Mouse (Mus musculus) forelimb bud, embryonic 11.5 days (tissue): ENCODE results near the gene Nrg4.
A peak's percentile ranks its signal among the peaks of the same experiment; 100 is the strongest.

Experiments used
- DNase-seq: peaks from one replicate; pipeline ENCODE4 v3.0.0-alpha.2; 2012; ENCODE audit warnings: low read depth, low spot score

The Nrg4 gene

GRCm38 (mm10) chr9:55326515-55327233 lies at the start of gene Nrg4, which contains the start of gene Tmem266:
TSS of gene Nrg4 (minus strand) at chr9:55326844.
TSS of gene Tmem266 (plus strand) at chr9:55326913.
- peak; percentile 67 for DNase-seq

GRCm38 (mm10) chr9:55371908-55372307 lies 45.3 kb upstream of the Nrg4 start:
- no peak for DNase-seq

- DNase-seq, result no peak
Observed at GRCm38 (mm10) chr9:55368011-55368410, 41.4 kb upstream of the Nrg4 start.

GRCm38 (mm10) chr9:55363707-55364106 lies 37.1 kb upstream of the Nrg4 start:
- DNase-seq, result no peak

- DNase-seq, result no peak
Observed at GRCm38 (mm10) chr9:55361969-55362368, 35.3 kb upstream of the Nrg4 start.

- no peak for DNase-seq
Observed at GRCm38 (mm10) chr9:55360861-55361260, 34.2 kb upstream of the Nrg4 start.

GRCm38 (mm10) chr9:55360372-55360771 lies 33.7 kb upstream of the Nrg4 start:
- no peak for DNase-seq

- DNase-seq, result no peak
Observed at GRCm38 (mm10) chr9:55357164-55357563, 30.5 kb upstream of the Nrg4 start.

- no peak for DNase-seq
Observed at GRCm38 (mm10) chr9:55355270-55355834, 28.7 kb upstream of the Nrg4 start.

GRCm38 (mm10) chr9:55354686-55355085 lies 28.0 kb upstream of the Nrg4 start:
- no peak for DNase-seq

- no peak for DNase-seq
Observed at GRCm38 (mm10) chr9:55348664-55349063, 22.0 kb upstream of the Nrg4 start.

- no peak for DNase-seq
Observed at GRCm38 (mm10) chr9:55345332-55345731, 18.7 kb upstream of the Nrg4 start.

GRCm38 (mm10) chr9:55344165-55344564 lies 17.5 kb upstream of the Nrg4 start:
- DNase-seq, result no peak

- no peak for DNase-seq
Observed at GRCm38 (mm10) chr9:55332949-55333348, 6.3 kb upstream of the Nrg4 start.

- no peak for DNase-seq
Observed at GRCm38 (mm10) chr9:55332476-55332875, 5.8 kb upstream of the Nrg4 start.

GRCm38 (mm10) chr9:55329401-55329800 lies 2.8 kb upstream of the Nrg4 start:
- no peak for DNase-seq

GRCm38 (mm10) chr9:55328151-55328918 lies 1.7 kb upstream of the Nrg4 start:
- DNase-seq, result no peak

- DNase-seq, result peak; percentile 40
Observed at GRCm38 (mm10) chr9:55327234-55327615, 581 bp upstream of the Nrg4 start.

- peak; percentile 9 for DNase-seq
Observed at GRCm38 (mm10) chr9:55325564-55326514, 805 bp downstream of the Nrg4 start.

GRCm38 (mm10) chr9:55325061-55325460 lies 1.6 kb downstream of the Nrg4 start:
- DNase-seq, result no peak

GRCm38 (mm10) chr9:55324516-55324915 lies 2.1 kb downstream of the Nrg4 start:
- DNase-seq, result no peak
